Mouse (Mus musculus) E14TG2a.4 (cell line): ENCODE data around the gene Crtc3.

Experiments used
- CTCF ChIP-seq: conservative IDR thresholded peaks from 2 replicates; pipeline ENCODE4 v1.5.1; 2014; ENCODE audit warnings: low read length
- NANOG ChIP-seq: IDR thresholded peaks from 2 replicates; pipeline ENCODE4 v1.6.1; 2014; ENCODE audit warnings: borderline replicate concordance, low read length, mixed read lengths
- POU5F1 ChIP-seq: IDR thresholded peaks from 2 replicates; pipeline ENCODE4 v1.6.1; 2014; ENCODE audit warnings: low read length, borderline replicate concordance

- TF ChIP-seq CTCF: no peak
- no peak for TF ChIP-seq NANOG
- TF ChIP-seq POU5F1: no peak
These were observed 120.7 kb downstream of the Crtc3 start for GRCm38 (mm10) chr7:80567982-80568381.
